Mouse (Mus musculus): Measurements from ENCODE around the gene Icam5. TPM values are rescaled to one million over a fixed set of nuclear protein-coding genes. Genes with fewer than 3 reads are reported as not detected.

Gene Icam5
- polyA plus RNA-seq, 1 experiment = 0.11 TPM

DNA sequence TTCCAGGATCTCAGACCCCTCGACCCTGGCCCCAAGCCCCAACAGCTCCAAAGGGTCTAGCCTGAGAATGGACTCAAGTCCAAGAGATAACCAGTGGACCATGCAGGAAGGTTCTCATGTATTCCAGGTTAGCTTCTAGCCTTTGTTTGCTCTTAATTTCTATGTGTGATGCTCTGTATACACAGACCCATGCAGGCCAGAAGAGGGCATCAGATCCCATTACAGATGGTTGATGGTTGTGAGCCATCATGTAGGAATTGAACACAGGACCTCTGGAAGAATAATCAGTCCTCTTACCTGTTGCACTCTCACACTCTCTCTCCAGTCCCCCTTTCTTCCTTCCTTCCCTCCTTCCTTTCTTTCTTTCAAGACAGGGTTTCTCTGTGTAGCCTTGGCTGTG is 19.5 kb upstream of the Icam5 start:
- H3K27me3 ChIP-seq (ENCODE audit: control insufficient read depth, insufficient read depth, low read length) = no peaks in the 10 kb centered on the region
- 0 out of 2 replicates have a peak overlapping the region, but pooled peaks have one; percentile 33 for H3K27ac ChIP-seq (ENCODE audit: insufficient read depth, low read depth, low read length)
- H3K4me3 ChIP-seq (ENCODE audit: low read depth, low read length) = no peak overlapping the region
- TF ChIP-seq CTCF (IDR thresholded peaks at IDR 0.05; ENCODE audit: extremely low read depth, insufficient read length, insufficient replicate concordance, low read depth, low read length) (no peak), POLR2A (IDR thresholded peaks at IDR 0.05; ENCODE audit: low read depth, low read length) (no peak)
- WGBS = 58% methylated on average over 1 of the region's 1 CpGs
- H3K4me1 ChIP-seq (ENCODE audit: control insufficient read depth, insufficient read depth, insufficient read length, low read length) = peaks cover 7% of the 10 kb centered on the region
- H3K36me3 ChIP-seq (ENCODE audit: control insufficient read depth, insufficient read depth, low read length) = peaks cover 13% of the 10 kb centered on the region

DNA sequence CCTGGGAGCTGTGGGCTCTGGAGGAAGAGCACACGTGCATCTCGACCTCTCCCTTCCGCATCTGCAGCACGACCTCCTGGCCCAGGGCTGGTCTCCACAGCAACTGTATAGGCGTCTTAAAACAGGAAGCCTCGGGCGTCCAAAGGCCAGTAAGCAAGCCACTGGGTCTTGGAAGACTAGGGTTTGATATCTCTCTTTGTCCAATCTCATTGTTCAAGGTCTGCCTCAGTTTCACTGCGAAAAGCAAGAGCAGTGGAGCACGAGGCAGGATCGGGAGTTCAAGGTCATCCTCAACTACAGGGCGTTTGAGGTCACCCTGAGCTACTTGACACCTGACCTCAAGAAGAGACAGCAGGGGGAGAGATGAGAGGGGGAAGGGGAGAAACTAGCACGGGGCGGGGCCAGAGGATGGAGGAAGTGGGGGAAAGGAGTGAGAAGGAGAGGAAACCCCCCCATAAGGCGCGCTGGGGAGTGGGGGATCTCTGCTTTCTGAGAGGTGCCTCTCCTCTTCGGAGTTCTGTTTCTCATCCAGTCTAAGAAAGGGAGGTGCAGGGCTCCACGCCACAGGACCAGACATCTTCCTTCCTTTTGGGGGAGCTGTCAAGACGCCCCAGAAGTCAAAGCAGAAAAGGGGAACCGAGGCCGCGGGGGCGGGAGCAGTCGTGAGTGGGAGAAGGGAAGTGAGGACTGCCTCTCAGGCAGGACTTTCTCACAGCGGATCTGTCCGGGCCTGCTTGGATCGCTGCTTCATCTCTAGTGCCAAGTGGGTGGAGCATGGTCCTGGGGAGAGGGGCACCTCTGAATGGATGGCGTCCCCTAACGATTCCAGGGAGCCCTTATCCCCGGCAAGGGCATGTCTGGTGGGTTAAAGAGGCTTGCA is 16.9 kb upstream of the Icam5 start:
- Histone ChIP-seq H3K27ac (ENCODE audit: insufficient read depth, low read depth, low read length) (peak overlapping the region; percentile 26), H3K27me3 (ENCODE audit: control insufficient read depth, insufficient read depth, low read length) (no peaks in the 10 kb centered on the region), H3K36me3 (ENCODE audit: control insufficient read depth, insufficient read depth, low read length) (no peaks in the 10 kb centered on the region), H3K4me3 (ENCODE audit: low read depth, low read length) (peak overlapping the region; percentile 62), H3K4me1 (ENCODE audit: control insufficient read depth, insufficient read depth, insufficient read length, low read length) (peaks cover 7% of the 10 kb centered on the region)
- TF ChIP-seq CTCF (IDR thresholded peaks at IDR 0.05; ENCODE audit: extremely low read depth, insufficient read length, insufficient replicate concordance, low read depth, low read length) (no peak), POLR2A (IDR thresholded peaks at IDR 0.05; ENCODE audit: low read depth, low read length) (no peak)
- 8% methylated on average over 29 of the region's 29 CpGs for WGBS

DNA sequence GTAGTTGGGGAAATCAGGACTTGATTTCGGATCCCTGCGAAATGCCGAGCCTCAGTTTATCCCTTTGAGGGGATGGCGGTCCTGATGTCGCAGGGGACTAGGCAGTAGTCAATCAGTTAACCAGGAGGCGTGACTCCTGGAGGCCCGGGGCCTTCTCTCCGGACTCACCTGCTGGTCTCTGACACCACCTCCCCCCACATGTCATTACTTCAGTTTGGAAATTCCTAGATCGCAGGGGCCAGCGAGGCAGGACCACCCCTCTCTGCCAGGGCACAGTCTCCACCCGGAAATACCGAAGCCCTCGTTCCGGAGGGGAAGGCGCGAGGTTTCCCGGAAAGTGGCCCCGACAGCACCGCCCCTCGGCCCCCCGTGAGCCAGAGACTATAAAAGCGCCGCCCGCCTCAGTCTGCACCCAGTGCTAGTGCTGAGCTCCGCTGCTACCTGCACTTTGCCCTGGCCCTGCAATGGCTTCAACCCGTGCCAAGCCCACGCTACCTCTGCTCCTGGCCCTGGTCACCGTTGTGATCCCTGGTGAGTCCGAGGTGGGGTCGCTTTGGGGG is 16.2 kb upstream of the Icam5 start, which contains the start of gene Icam1:
Gene Icam1, plus strand, starts transcription at position 415 of the 560 bp plus-strand sequence.
- H3K4me3 ChIP-seq (ENCODE audit: low read depth, low read length) = peak within 1 kb of the TSS; percentile 62
- 1% methylated on average over 30 of the region's 30 CpGs for WGBS
- H3K36me3 ChIP-seq (ENCODE audit: control insufficient read depth, insufficient read depth, low read length) = no peaks in the 10 kb centered on the region
- H3K4me1 ChIP-seq (ENCODE audit: control insufficient read depth, insufficient read depth, insufficient read length, low read length) = peaks cover 7% of the 10 kb centered on the region
- peak within 1 kb of the TSS; percentile 26 for H3K27ac ChIP-seq (ENCODE audit: insufficient read depth, low read depth, low read length)
- H3K27me3 ChIP-seq (ENCODE audit: control insufficient read depth, insufficient read depth, low read length) = no peaks in the 10 kb centered on the region
- TF ChIP-seq CTCF (IDR thresholded peaks at IDR 0.05; ENCODE audit: extremely low read depth, insufficient read length, insufficient replicate concordance, low read depth, low read length) (no peak), POLR2A (IDR thresholded peaks at IDR 0.05; ENCODE audit: low read depth, low read length) (peak; percentile 86)

DNA sequence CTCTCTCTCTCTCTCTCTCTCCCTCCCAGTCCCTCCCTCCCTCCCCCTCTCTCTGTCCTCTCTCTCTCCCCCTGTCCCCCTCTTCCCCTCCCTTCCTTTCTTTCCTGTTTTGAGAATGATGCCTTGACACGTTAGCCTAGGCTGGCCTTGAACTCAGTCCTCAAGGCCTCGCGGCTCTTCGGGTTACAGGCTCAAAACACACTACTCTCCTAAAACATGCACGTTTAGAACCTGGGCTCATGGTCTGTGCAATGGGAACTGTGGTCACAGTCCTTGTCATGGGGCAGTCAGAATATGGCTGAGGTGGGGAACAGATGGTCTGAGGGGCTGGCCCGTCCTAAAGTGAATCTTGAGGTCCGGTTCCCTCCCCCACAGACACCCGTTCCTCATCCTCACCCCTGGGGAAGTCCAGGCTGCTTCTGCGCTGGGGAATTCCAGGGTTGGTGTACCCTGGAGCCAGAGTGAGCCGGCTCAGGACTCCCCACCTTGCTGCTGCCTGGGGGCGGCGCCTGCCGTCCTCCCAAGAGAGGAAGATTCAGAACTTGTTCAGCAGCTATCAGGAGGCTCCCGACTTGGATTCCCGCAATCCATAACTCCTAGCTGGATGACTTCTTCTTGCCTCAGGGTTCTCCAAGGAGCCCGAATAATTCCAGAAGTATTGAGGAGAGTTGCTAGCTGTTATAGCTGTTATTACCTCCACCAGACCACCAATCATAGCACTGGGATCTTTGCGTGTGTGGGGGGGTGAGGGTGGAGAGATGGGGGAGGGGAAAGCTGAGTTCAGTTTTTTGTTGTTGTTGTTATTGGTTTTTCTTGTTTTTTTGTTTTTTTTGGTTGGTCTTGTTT is 15.3 kb upstream of the Icam5 start:
- WGBS = 15% methylated on average over 17 of the region's 17 CpGs
- Histone ChIP-seq H3K27me3 (ENCODE audit: control insufficient read depth, insufficient read depth, low read length) (no peaks in the 10 kb centered on the region), H3K4me3 (ENCODE audit: low read depth, low read length) (peak overlapping the region; percentile 62), H3K27ac (ENCODE audit: insufficient read depth, low read depth, low read length) (no peak overlapping the region), H3K36me3 (ENCODE audit: control insufficient read depth, insufficient read depth, low read length) (no peaks in the 10 kb centered on the region), H3K4me1 (ENCODE audit: control insufficient read depth, insufficient read depth, insufficient read length, low read length) (peaks cover 7% of the 10 kb centered on the region)
- no peak for TF ChIP-seq CTCF (IDR thresholded peaks at IDR 0.05; ENCODE audit: extremely low read depth, insufficient read length, insufficient replicate concordance, low read depth, low read length)
- TF ChIP-seq POLR2A (IDR thresholded peaks at IDR 0.05; ENCODE audit: low read depth, low read length) = no peak

DNA sequence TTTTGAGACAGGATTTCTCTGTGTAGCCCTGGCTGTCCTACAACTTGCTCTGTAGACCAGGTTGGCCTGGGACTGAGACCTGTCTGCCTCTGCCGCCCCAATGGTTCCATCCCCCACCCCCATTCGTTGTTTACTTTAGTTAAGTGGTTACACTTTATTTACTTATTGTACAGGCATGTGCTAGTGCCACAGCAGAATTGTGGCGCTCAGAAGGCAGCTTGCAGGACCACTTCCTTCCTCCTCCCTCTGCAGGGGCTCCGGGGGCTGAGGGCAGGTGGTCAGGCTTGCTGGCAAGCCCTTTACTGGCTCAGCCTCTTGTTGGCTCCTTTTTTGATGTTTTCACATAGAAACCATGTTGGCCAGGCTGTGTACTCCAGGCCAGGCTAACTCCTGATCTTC is 14.7 kb upstream of the Icam5 start:
- no peaks in the 10 kb centered on the region for H3K27me3 ChIP-seq (ENCODE audit: control insufficient read depth, insufficient read depth, low read length)
- H3K36me3 ChIP-seq (ENCODE audit: control insufficient read depth, insufficient read depth, low read length) = no peaks in the 10 kb centered on the region
- H3K4me1 ChIP-seq (ENCODE audit: control insufficient read depth, insufficient read depth, insufficient read length, low read length) = peaks cover 7% of the 10 kb centered on the region
- TF ChIP-seq CTCF (IDR thresholded peaks at IDR 0.05; ENCODE audit: extremely low read depth, insufficient read length, insufficient replicate concordance, low read depth, low read length) = no peak
- no peak for TF ChIP-seq POLR2A (IDR thresholded peaks at IDR 0.05; ENCODE audit: low read depth, low read length)
- no peak overlapping the region for H3K27ac ChIP-seq (ENCODE audit: insufficient read depth, low read depth, low read length)
- H3K4me3 ChIP-seq (ENCODE audit: low read depth, low read length) = peak overlapping the region; percentile 62
- WGBS = 39% methylated on average over 4 of the region's 4 CpGs

DNA sequence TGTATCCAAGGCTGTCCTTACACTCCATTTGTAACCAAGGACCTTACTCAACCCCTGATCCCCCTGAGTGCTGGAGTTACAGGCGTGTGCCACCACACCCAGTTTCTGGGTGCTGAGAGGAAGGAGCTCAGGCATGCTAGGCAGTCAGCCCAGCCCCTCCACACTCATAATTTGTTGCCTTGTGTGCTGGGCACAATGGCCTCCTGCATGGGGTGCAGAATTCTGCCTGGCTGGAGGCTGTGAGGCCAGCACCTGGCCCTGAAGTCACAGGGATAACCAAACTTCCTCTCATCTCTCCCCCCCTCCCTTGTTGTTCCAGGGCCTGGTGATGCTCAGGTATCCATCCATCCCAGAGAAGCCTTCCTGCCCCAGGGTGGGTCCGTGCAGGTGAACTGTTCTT is 13.3 kb upstream of the Icam5 start:
- 68% methylated on average over 2 of the region's 2 CpGs for WGBS
- Histone ChIP-seq H3K4me1 (ENCODE audit: control insufficient read depth, insufficient read depth, insufficient read length, low read length) (peaks cover 7% of the 10 kb centered on the region), H3K36me3 (ENCODE audit: control insufficient read depth, insufficient read depth, low read length) (no peaks in the 10 kb centered on the region), H3K27ac (ENCODE audit: insufficient read depth, low read depth, low read length) (no peak overlapping the region), H3K4me3 (ENCODE audit: low read depth, low read length) (no peak overlapping the region), H3K27me3 (ENCODE audit: control insufficient read depth, insufficient read depth, low read length) (no peaks in the 10 kb centered on the region)
- TF ChIP-seq POLR2A (IDR thresholded peaks at IDR 0.05; ENCODE audit: low read depth, low read length) (no peak), CTCF (IDR thresholded peaks at IDR 0.05; ENCODE audit: extremely low read depth, insufficient read length, insufficient replicate concordance, low read depth, low read length) (no peak)

Data from small intestine, adult 2 months (tissue).